ENCODE assay signal across 7 mouse cellular contexts in the genomic region with DNA sequence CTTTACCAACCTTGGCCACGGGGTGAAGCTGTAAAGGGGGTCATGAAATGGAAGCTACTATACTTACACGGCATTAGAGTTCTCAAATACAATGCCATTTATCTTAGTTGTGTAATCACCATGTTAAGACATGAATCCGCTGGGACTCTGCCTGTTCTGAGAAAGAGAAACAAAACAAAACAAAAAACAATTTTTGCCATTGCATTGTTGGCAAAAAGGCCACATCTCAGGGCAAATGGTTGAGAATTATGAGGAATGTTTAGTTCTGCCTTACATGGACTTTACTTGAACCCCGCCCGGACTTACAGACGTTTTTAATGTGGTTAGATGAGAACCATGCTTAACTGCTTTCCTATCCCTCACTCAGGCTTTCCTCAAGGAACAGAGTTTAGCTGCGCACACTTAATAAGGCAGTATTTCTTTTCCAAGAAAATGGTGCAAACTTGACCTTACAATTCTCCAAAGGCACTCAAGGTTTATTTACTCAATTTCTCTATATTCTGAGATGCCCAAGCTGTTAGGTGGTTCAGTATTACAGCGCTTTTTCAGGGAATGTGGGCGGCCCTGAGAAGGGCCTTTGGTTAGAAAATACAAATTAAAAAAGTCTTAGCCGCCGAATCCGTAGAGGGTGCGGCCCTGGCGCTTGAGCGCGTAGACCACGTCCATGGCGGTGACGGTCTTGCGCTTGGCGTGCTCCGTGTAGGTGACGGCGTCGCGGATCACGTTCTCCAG. TPM values are rescaled to one million over a fixed set of nuclear protein-coding genes. Genes with fewer than 3 reads are reported as not detected.
DNase-seq lines count a peak whose midpoint lies in the region; ATAC-seq and TF ChIP-seq lines count a peak whose summit lies in the region.

No protein-coding gene starts in this region.

- no peaks in the 10 kb centered on the region for H3K36me3 ChIP-seq in megakaryocyte, embryonic 14.5 days (replicated peaks; ENCODE audit: low read length)
- H3K36me3 ChIP-seq in forebrain, embryonic 16.5 days (ENCODE audit: control insufficient read depth, insufficient read depth), result no peaks in the 10 kb centered on the region
- no peaks in the 10 kb centered on the region for H3K36me3 ChIP-seq in liver, embryonic 14.5 days (replicated peaks; ENCODE audit: control insufficient read depth, insufficient read depth, low read depth)

- TF ChIP-seq POLR2A in bone marrow, adult 2 months (IDR thresholded peaks at IDR 0.05; ENCODE audit: borderline replicate concordance, control insufficient read depth, low read depth, low read length), result no peak

- peaks cover 68% of the 10 kb centered on the region for H3K4me1 ChIP-seq in megakaryocyte, embryonic 14.5 days
- peaks cover 2% of the 10 kb centered on the region; the same call in 1 of the 2 replicates for H3K4me1 ChIP-seq in bone marrow, adult 2 months (ENCODE audit: control insufficient read depth, insufficient read depth, low read length)
- peaks cover 30% of the 10 kb centered on the region for H3K4me1 ChIP-seq in forebrain, embryonic 16.5 days (replicated peaks; ENCODE audit: control insufficient read depth, insufficient read depth, low read length)
- peaks cover 35 to 43% of the 10 kb centered on the region in 2 experiments for H3K4me1 ChIP-seq in liver, embryonic 14.5 days (replicated peaks; ENCODE audit: control insufficient read depth in 2 of 2, insufficient read depth in 2 of 2, low read length in 1 of 2)

- ATAC-seq in megakaryocyte, adult 5-6 weeks (ENCODE audit: poor library complexity, severe bottlenecking), result no peak
- ATAC-seq in forebrain, embryonic 16.5 days, result peak; percentile 23
- no peak for ATAC-seq in liver, embryonic 14.5 days (ENCODE audit: insufficient read depth)

- H3K27me3 ChIP-seq in megakaryocyte, embryonic 14.5 days (replicated peaks), result no peaks in the 10 kb centered on the region
- no peaks in the 10 kb centered on the region for H3K27me3 ChIP-seq in forebrain, embryonic 16.5 days (replicated peaks; ENCODE audit: control insufficient read depth, insufficient read depth, low read length)
- H3K27me3 ChIP-seq in liver, embryonic 14.5 days (ENCODE audit: control insufficient read depth, insufficient read depth, low read length), result no peaks in the 10 kb centered on the region

- peak overlapping the region; percentile 94 for H3K4me2 ChIP-seq in forebrain, embryonic 16.5 days (ENCODE audit: low read length)
- H3K4me2 ChIP-seq in liver, embryonic 14.5 days (ENCODE audit: low read depth), result peak overlapping the region; percentile 88

- H3K27ac ChIP-seq in bone marrow, adult 2 months (ENCODE audit: control insufficient read depth, insufficient read depth, low read depth, low read length, poor library complexity), result peak overlapping the region; percentile 99
- peak overlapping the region; percentile 86 for H3K27ac ChIP-seq in forebrain, embryonic 16.5 days (ENCODE audit: low read length)
- H3K27ac ChIP-seq in liver, embryonic 14.5 days, result peak overlapping the region; percentile 99

- H3K9ac ChIP-seq in forebrain, embryonic 16.5 days (replicated peaks; ENCODE audit: low read depth, low read length), result peak overlapping the region; percentile 57
- peak overlapping the region; percentile 93 for H3K9ac ChIP-seq in liver, embryonic 14.5 days (replicated peaks)

- no peak for TF ChIP-seq CTCF in bone marrow, adult 2 months (IDR thresholded peaks at IDR 0.05; ENCODE audit: control insufficient read depth, insufficient read depth, low read length)
- TF ChIP-seq CTCF in liver, embryonic 14.5 days (IDR thresholded peaks at IDR 0.05; ENCODE audit: low read depth), result peak; percentile 34; the same call in 1 of the 2 replicates

- DNase-seq in liver, embryonic 14.5 days (ENCODE audit: low read depth in 3 of 3, low spot score in 3 of 3), result peak in 1 of 3 experiments; percentile 72
- peak; percentile 65 for DNase-seq in thymus, postnatal 4 days
- DNase-seq in frontal cortex, postnatal 10 days (ENCODE audit: low spot score in 2 of 2), result no peak

- TF ChIP-seq EP300 in liver, embryonic 14.5 days (IDR thresholded peaks at IDR 0.05; ENCODE audit: low read depth), result no peak

- WGBS in bone marrow, adult 2 months, result under 1% methylated on average over 23 of the region's 27 CpGs
- WGBS in forebrain, embryonic 16.5 days, result 1% methylated on average over 19 of the region's 27 CpGs
- 1% methylated on average over 20 of the region's 27 CpGs for WGBS in liver, embryonic 14.5 days (ENCODE audit: insufficient replicate concordance)

- H3K9me3 ChIP-seq in megakaryocyte, embryonic 14.5 days, result no peaks in the 10 kb centered on the region
- H3K9me3 ChIP-seq in forebrain, embryonic 16.5 days (ENCODE audit: control insufficient read depth, low read length), result no peaks in the 10 kb centered on the region
- H3K9me3 ChIP-seq in liver, embryonic 14.5 days (ENCODE audit: control insufficient read depth, low read length), result no peaks in the 10 kb centered on the region

- peak overlapping the region; percentile 86 for H3K4me3 ChIP-seq in megakaryocyte, embryonic 14.5 days (replicated peaks)
- H3K4me3 ChIP-seq in bone marrow, adult 2 months (replicated peaks; ENCODE audit: control insufficient read depth, low read depth, low read length), result peak overlapping the region; percentile 49
- H3K4me3 ChIP-seq in forebrain, embryonic 16.5 days (replicated peaks; ENCODE audit: low read length), result peak overlapping the region; percentile 51
- H3K4me3 ChIP-seq in liver, embryonic 14.5 days (ENCODE audit: insufficient read depth in 1 of 2, low read depth in 2 of 2, low read length in 2 of 2), result peak overlapping the region; percentile 62

RNA-seq across cellular contexts. Expression of a gene that starts 0.6 kb away (rescaled TPM):
- 30.3 and 45.4 TPM in 2 replicates for polyA plus RNA-seq in megakaryocyte, embryonic 14.5 days (2012; ENCODE audit: insufficient read depth, low replicate concordance)
- total RNA-seq in megakaryocyte, adult 5-6 weeks (2015), result 58.1 TPM in 2 replicates
- total RNA-seq in megakaryocyte, adult 5-6 weeks (2017), result 540 and 548 TPM in 2 replicates
- polyA plus RNA-seq in bone marrow, adult 2 months (2011; ENCODE audit: insufficient read depth, insufficient read length, low replicate concordance, missing spikeins), result 62.7 and 98.3 TPM in 2 replicates
- not detected in 2 replicates for polyA plus RNA-seq in forebrain, embryonic 16.5 days (2015; fragmentation: Nextera tagmentation; extraction: Ambion mirVana)
- polyA plus RNA-seq in liver, embryonic 14.5 days (2012; rRNA removed), result 4.3 and 11.8 TPM in 2 replicates
- 0.57 and 0.78 TPM in 2 replicates for polyA plus RNA-seq in liver, embryonic 14.5 days (2014; fragmentation: Nextera tagmentation; extraction: Ambion mirVana)

RNA-seq across cellular contexts. Expression of a gene that starts 1.8 kb away (rescaled TPM):
- polyA plus RNA-seq in megakaryocyte, embryonic 14.5 days (2012; ENCODE audit: insufficient read depth, low replicate concordance), result 6.6 and 7.4 TPM in 2 replicates
- total RNA-seq in megakaryocyte, adult 5-6 weeks (2015), result 53.9 and 67.3 TPM in 2 replicates
- total RNA-seq in megakaryocyte, adult 5-6 weeks (2017), result 527 and 571 TPM in 2 replicates
- 11.4 and 30.9 TPM in 2 replicates for polyA plus RNA-seq in bone marrow, adult 2 months (2011; ENCODE audit: insufficient read depth, insufficient read length, low replicate concordance, missing spikeins)
- 1.5 and 1.9 TPM in 2 replicates for polyA plus RNA-seq in forebrain, embryonic 16.5 days (2015; fragmentation: Nextera tagmentation; extraction: Ambion mirVana)
- 36.1 and 49.8 TPM in 2 replicates for polyA plus RNA-seq in liver, embryonic 14.5 days (2012; rRNA removed)
- 5.8 and 7.5 TPM in 2 replicates for polyA plus RNA-seq in liver, embryonic 14.5 days (2014; fragmentation: Nextera tagmentation; extraction: Ambion mirVana)

RNA-seq across cellular contexts. Expression of a gene that starts 3.1 kb away (rescaled TPM):
- polyA plus RNA-seq in megakaryocyte, embryonic 14.5 days (2012; ENCODE audit: insufficient read depth, low replicate concordance), result 3.3 and 3.5 TPM in 2 replicates
- total RNA-seq in megakaryocyte, adult 5-6 weeks (2015), result 117 and 119 TPM in 2 replicates
- 1,654 and 1,862 TPM in 2 replicates for total RNA-seq in megakaryocyte, adult 5-6 weeks (2017)
- polyA plus RNA-seq in bone marrow, adult 2 months (2011; ENCODE audit: insufficient read depth, insufficient read length, low replicate concordance, missing spikeins), result 38.3 and 41.6 TPM in 2 replicates
- polyA plus RNA-seq in forebrain, embryonic 16.5 days (2015; fragmentation: Nextera tagmentation; extraction: Ambion mirVana), result 0.70 and 1.0 TPM in 2 replicates
- polyA plus RNA-seq in liver, embryonic 14.5 days (2012; rRNA removed), result 7.6 and 11.9 TPM in 2 replicates
- polyA plus RNA-seq in liver, embryonic 14.5 days (2014; fragmentation: Nextera tagmentation; extraction: Ambion mirVana), result 6.3 and 7.4 TPM in 2 replicates

RNA-seq across cellular contexts. Expression of a gene that starts 3.6 kb away (rescaled TPM):
- polyA plus RNA-seq in megakaryocyte, embryonic 14.5 days (2012; ENCODE audit: insufficient read depth, low replicate concordance), result 17.4 and 40.7 TPM in 2 replicates
- 64.8 and 95.3 TPM in 2 replicates for total RNA-seq in megakaryocyte, adult 5-6 weeks (2015)
- 562 and 732 TPM in 2 replicates for total RNA-seq in megakaryocyte, adult 5-6 weeks (2017)
- 275 and 281 TPM in 2 replicates for polyA plus RNA-seq in bone marrow, adult 2 months (2011; ENCODE audit: insufficient read depth, insufficient read length, low replicate concordance, missing spikeins)
- polyA plus RNA-seq in forebrain, embryonic 16.5 days (2015; fragmentation: Nextera tagmentation; extraction: Ambion mirVana), result 1.5 TPM in 1 of 2 replicates, not detected in the other
- 9.2 and 21.6 TPM in 2 replicates for polyA plus RNA-seq in liver, embryonic 14.5 days (2012; rRNA removed)
- polyA plus RNA-seq in liver, embryonic 14.5 days (2014; fragmentation: Nextera tagmentation; extraction: Ambion mirVana), result 4.5 and 5.1 TPM in 2 replicates

RNA-seq across cellular contexts. Expression of a gene that starts 8.3 kb away (rescaled TPM):
- polyA plus RNA-seq in megakaryocyte, embryonic 14.5 days (2012; ENCODE audit: insufficient read depth, low replicate concordance), result 9.9 and 14.5 TPM in 2 replicates
- 495 and 572 TPM in 2 replicates for total RNA-seq in megakaryocyte, adult 5-6 weeks (2015)
- total RNA-seq in megakaryocyte, adult 5-6 weeks (2017), result 546 and 613 TPM in 2 replicates
- 19.6 TPM in 1 of 2 replicates, not detected in the other for polyA plus RNA-seq in bone marrow, adult 2 months (2011; ENCODE audit: insufficient read depth, insufficient read length, low replicate concordance, missing spikeins)
- polyA plus RNA-seq in forebrain, embryonic 16.5 days (2015; fragmentation: Nextera tagmentation; extraction: Ambion mirVana), result 4.9 and 6.7 TPM in 2 replicates
- polyA plus RNA-seq in liver, embryonic 14.5 days (2012; rRNA removed), result 40.0 and 45.7 TPM in 2 replicates
- polyA plus RNA-seq in liver, embryonic 14.5 days (2014; fragmentation: Nextera tagmentation; extraction: Ambion mirVana), result 8.9 and 11.4 TPM in 2 replicates
